ENCODE assay signal across 8 mouse cellular contexts in genomic region chr6:37463517-37464482, GRCm38 (mm10). TPM values are rescaled to one million over a fixed set of nuclear protein-coding genes. Genes with fewer than 3 reads are reported as not detected.
DNase-seq lines count a peak whose midpoint lies in the region; ATAC-seq and TF ChIP-seq lines count a peak whose summit lies in the region.
"Not testable (repeated sequence)": the region's sequence is repeated elsewhere in the genome, so short reads cannot be mapped to it uniquely, and the experiment has no call there.

No protein-coding gene starts in this region.

- H3K27ac ChIP-seq in left cerebral cortex, adult 2 months: not testable (repeated sequence)

- ATAC-seq in granulocyte monocyte progenitor cell, adult 5-6 weeks (replicated peaks; ENCODE audit: poor library complexity, severe bottlenecking): peak; percentile 100

- H3K4me3 ChIP-seq in left cerebral cortex, adult 2 months: peak overlapping the region; percentile 5; the same call in 1 of the 2 replicates

- TF ChIP-seq CTCF in left cerebral cortex, adult 2 months (IDR thresholded peaks at IDR 0.05): peak; percentile 32

- peak; percentile 70 to 86 for DNase-seq in adrenal gland, adult (ENCODE audit: inconsistent age in 2 of 2, low spot score in 1 of 2)
- DNase-seq in embryo, embryonic 9.5 days (ENCODE audit: extremely low spot score): peak; percentile 65
- DNase-seq in induced T-regulatory cell, adult 2 months (ENCODE audit: low read depth): peak; percentile 93
- peak; percentile 15 to 26 for DNase-seq in left cerebral cortex, adult 2 months (ENCODE audit: extremely low spot score in 1 of 2, low spot score in 2 of 2)
- DNase-seq in lung, postnatal 14 days: peak; percentile 40
- peak; percentile 28 for DNase-seq in ovary, adult 18-20 months (ENCODE audit: low spot score)
- DNase-seq in thymus, postnatal 14 days: peak; percentile 65

- intact Hi-C loops in left cerebral cortex, adult 2 months (cut with DNase I): loop anchor here (2.0 kb wide), 1 partner anchor 601 kb away; no protein-coding TSS in a partner anchor

RNA-seq across cellular contexts. Expression of gene Creb3l2, which starts 21.9 kb away (rescaled TPM):
- total RNA-seq in granulocyte monocyte progenitor cell, adult 5-6 weeks (2014; fragmentation: Nextera tagmentation): 12.1 and 12.4 TPM in 2 replicates
- total RNA-seq in granulocyte monocyte progenitor cell, adult 5-6 weeks (2017): 3.9 and 4.2 TPM in 2 replicates
- 1 to 10 TPM; 6.2 to 8.1 TPM for total RNA-seq in left cerebral cortex, adult 2 months (2021)

Comparison
In these comparisons a context has a peak if more than half of its experiments do, and no peak if none do; other contexts are left out.
1. DNase-seq: peak in every context shown above with its lines; median percentile 93 in induced T-regulatory cell, adult 2 months; 78 in adrenal gland, adult; 65 in embryo, embryonic 9.5 days; 65 in thymus, postnatal 14 days; 40 in lung, postnatal 14 days; 28 in ovary, adult 18-20 months; 20 in left cerebral cortex, adult 2 months.